Mouse (Mus musculus) ES-CJ7 (cell line): ENCODE data around the gene Pcgf3.

ENCODE experiments used
- DNase-seq: peaks from one replicate; pipeline ENCODE4 v3.0.0; 2011; ENCODE audit warnings: low read depth, low spot score

The Pcgf3 gene

DNA sequence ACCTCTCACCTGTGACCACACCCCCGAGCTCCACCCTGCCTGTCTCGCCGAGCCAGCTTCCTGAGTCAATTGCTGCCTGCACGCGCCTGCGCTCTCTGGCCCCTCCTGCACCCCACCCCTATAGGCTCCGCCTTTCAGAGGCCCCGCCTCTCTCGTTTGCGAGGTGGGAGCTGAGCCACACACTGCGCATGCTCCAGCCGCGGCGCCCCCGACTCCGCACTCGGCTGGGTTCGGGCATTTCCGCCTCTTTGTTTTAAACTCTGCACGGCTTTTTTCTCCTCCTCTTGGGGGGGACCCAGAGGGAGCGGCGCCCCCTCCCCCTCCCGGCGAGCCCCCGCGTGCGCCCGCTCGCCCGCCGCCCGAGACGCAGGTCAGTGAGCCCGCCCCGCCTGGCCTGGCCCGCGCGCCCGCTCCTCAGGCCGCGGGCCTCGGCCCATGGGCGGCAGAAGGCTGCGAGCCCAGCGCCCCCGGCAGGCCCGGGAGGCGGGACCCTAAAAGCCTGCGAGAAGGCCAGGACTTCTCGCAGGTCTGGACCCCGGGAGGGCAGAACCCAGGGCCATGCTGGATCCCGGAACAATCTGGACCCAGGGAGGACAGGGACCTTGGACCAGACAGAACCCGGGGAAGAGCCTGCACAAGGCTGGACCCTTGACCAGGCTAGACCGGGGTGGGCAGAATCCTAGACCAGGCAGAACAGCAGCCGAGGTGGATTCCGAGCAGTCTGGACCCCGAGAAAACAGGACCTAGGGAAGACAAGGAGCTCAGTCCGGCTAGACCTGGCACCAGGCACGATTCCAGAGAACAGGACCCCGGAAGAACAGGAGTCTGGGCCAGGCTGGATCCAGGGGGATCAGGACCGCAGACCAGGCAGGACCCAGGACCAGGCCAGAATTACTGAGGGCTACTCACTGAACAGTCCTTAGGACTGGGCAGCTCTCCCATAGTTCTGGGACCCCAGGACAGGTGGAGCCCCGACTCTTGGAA is at the start of gene Pcgf3:
TSS of gene Pcgf3 (plus strand) at position 151 of the 984 bp plus-strand sequence.
- DNase-seq: peak; percentile 98

- DNase-seq: no peak
Observed at GRCm38 (mm10) chr5:108414711-108415110, 46.3 kb upstream of the Pcgf3 start.

GRCm38 (mm10) chr5:108422741-108423140 is 38.3 kb upstream of the Pcgf3 start:
- no peak for DNase-seq

DNA sequence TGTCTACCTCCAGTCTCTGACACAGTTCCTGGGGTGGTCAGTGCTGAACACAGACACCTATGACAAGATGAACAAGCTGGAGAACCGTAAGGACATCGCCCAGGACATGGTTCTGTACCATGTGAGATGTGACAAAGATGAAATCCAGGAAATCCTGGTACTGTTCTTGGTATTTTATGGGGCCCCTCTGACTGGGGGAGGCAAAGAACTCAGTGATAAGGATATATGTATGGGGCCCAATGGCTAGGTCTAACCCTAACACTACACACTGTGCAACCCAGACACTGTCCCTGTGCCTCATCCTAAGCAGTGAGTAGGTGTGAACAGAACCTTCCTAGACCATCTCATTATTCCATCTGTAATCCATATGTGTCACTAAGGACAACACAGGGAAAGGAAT is 37.6 kb upstream of the Pcgf3 start:
- no peak for DNase-seq

DNA sequence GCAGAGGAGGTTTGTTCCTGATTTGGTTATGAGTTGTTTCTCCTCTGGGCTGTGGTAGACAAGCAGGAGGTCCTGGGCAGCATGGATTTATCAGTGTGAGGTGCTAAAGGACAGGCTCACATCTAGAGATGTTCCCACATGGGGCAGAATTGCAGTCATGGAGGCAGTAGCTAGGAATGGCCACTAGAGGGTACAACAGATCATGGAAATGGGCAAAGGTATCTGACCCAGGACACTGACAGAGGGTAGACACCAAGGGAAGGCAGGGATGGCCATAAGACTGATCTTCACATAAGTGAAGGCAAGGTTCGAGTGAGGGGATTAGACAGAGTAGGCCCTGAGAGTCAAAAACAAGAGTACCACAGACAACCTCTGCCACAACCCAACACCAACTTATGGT is 33.8 kb upstream of the Pcgf3 start:
- peak; percentile 67 for DNase-seq

DNA sequence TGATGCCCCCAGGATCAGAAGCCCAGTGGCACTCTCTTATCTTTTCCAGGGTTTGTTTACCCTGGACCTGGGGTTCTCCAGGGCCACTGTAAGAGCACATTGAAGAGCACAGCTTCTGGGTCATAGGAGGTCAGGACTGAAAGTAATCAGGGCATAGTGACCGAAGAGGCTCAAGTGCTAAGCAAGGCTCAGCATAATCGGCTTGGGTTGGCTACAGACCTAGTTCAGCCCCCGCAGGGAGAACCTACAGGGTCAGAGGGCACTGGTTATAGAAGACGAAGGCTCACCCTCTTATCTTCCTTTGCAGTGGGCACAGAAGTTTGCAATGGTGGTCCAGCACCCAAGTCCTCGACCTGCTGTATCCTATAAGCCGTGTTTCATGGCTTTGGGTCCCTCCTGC is 29.8 kb upstream of the Pcgf3 start:
- DNase-seq: no peak

DNA sequence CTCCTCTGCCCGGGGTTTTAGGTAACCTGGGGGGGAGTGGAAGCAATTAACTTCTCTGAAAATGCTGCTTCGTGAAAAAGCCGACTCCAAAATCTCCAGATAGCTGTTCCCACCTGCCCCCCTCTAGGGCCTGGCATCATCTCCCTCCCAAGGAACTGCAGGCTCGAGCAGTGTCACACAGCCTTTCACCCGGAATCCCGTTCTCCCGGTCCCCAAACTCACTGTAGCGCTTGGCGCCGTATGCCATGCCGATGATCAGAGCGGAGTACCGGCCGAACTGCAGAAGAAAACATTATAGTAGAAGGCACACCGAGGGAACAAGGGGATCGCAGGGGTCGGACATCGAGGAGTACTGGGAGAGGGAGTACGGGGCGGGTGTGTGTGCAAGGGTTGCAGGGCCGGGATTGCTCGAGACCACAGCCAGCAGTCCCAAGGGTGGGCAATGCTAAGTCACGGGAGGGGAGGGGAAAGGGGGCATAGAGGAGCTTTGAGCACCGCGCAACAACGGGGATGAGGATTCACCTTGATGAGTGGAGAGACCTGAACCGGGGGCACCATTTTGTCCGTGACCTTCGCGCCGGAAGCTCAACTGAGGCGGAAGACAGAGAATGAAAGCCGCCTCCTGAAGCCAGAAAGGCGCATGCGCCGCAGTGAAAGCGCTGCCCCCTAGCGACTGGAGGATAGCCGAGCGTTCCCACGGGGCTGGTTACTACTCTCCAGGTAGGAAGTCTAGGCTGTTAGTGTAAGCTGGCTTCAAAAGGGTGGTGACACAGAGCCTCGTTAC is 27.0 kb upstream of the Pcgf3 start, which contains the start of gene Atp5k:
TSS of gene Atp5k (minus strand) at position 645 of the 784 bp plus-strand sequence.
- DNase-seq: peak; percentile 96

DNA sequence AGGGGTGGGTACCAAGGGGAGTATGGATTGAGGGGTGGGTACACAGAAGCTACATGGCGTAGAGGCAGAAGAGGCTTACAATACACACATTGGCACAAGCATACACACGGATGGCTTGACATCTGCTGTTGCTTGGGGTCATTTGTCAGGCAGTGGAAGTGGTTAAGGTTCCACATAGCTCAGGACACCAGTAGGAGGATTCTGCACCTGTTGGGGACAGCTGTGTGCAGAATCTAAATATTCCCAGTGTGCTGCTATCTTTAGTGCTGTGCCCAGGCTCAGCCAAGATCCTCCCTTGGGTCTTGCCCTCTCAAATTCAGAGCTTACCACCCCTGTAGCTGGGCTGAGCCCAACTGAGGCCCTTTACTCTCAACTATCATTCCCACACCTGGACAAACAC is 24.9 kb upstream of the Pcgf3 start:
- DNase-seq: no peak

DNA sequence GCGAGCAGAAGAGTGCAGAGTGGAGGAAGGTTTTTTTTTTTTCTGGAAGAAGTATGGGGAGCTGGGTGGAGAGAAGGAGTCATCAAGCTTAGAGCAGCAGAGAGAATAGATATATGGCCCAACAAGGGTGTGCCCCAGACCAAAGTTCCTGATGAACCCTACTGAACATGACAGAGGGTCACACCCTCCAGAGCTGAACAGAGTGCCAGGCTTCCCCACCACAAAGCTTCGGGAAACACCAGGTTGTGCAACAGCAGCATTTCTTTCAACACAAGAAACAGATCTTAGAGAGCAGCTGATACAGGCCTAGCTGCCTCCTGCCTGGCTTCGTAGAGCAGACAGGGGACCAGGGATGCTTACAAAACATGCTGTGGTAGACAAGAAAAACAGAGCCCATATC is 14.1 kb upstream of the Pcgf3 start:
- DNase-seq: no peak

DNA sequence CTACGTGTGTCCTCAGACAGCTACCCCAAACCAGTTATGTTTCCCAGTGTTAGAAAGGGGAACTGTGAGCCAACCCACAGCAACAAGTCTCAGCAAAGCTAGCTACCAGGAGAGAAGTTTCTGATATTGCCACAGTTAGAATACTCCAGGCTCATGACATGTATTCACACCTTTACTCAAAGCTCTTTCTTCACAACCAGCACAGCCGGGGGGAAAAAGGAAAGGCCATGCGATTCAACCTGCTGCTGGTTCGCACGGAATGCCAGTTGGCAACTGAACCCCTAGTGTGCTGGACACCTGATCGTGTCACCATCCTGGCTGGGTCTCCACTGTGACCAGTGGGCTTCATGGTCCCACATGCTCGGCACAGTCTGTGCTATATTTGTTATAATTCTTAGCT is 13.2 kb upstream of the Pcgf3 start:
- DNase-seq: no peak

DNA sequence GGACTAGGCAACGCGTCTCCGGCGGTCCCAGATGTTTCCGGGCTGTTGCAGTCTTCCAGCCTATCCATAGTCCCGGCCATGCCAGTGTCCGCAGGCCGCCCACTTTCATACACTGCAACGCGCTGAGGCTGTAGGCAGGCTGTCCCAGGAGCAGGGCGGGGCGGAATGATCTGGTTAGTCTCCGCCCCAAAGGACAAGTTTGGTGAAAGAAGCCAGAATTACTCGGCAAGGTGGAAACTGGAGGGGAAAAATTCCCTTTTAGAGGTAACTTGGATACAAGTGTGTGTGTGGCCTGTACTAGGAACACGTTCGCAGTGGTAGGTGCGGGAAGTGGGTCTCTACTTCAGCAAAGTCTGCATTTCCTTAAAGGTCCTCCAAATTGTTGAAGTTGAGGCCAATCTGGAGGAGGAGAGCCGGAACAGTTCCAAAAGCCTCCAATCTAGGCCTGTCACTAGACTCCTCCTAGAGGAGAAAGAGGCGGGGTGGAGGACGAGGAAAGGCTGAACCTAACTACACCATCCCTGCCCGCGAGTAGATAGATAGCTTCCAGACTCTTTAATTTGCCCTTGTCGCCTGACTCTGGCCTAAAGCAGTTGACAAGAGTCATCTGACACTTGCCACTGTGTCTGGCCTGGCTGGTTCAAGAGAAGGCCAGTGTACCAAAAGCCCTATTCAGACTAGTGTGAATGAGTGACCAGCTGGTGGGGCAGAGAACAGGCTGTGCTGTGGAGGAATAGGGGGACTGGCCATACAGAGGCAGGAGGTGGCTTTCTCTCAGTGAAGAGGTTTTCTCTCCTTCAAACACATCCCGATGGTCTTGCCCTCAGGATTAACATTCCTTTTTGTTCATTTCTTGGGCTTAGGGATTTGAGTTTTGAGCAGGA is 12.0 kb upstream of the Pcgf3 start, which contains the start of gene Mfsd7a:
TSS of gene Mfsd7a (minus strand) at position 107 of the 884 bp plus-strand sequence.
- DNase-seq: peak; percentile 45

DNA sequence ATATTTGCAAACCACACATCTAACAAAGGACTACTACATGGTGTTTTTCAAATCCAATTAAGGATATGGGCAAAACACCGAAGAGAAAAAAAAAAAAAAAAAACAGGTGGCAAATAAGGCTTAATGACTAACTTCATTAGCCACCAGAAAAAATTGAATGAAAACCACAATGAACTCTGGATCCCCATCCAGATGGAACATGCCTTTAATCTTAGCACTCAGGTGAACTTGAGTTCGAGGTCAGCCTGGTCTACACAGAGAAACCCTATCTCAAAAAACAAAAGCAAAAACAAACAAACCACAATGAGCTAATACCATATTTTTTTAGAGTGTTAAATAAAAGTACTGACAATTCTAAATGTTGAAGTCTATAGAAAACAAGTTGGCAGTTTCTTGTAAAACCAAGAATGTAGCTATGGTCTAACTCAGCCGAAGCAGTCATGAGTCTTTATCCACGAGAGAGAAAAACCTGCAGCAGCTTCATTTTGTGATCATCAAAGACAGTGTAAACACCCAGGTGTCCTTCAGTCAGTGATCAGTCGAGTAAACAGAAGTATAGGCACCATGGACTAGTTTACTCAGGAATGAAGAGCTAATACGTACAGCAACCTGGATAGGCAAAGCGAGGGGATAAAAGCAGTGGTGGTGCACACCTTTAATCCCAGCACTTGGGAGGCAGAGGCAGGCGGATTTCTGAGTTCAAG is 10.0 kb upstream of the Pcgf3 start:
- DNase-seq: no peak

DNA sequence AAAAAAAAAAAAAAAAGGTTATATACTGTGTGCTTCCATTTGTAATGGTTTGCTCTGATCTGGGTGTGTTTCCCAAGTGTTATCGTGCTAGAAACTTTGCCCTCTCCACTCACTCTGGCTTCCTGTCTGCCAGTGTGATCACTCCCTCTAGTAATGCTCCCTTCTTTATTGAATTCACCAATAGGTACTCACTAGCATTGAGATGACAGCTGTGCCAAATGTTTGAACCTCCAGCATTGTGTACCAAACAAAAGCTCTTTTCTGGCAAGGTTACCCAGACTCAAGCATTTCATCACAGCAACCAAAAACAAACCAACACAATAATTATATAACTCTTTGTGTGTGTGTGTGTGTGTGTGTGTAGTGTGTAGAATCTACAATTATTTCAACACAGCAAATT is 9.4 kb upstream of the Pcgf3 start:
- DNase-seq: no peak

GRCm38 (mm10) chr5:108452422-108452821 is 8.6 kb upstream of the Pcgf3 start:
- no peak for DNase-seq

DNA sequence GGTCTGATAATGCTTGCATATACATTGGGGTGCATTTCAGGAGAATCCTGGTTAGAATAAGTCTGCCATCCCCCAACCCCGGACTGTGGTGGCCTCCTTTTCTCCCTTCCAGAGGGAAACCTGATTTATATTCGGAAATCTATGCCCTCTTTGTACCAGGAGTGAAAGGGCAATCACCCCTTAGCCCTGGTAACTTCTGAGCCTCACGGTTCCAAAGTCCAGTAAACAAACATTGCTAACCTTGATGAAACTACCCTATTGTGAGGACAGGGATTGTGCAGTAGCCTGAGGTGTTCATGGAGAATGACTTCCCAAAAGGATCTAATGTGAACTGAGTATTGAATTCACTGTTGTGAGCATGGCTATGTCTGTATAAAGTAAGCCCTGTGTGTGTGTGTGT is 6.9 kb upstream of the Pcgf3 start:
- DNase-seq: no peak

DNA sequence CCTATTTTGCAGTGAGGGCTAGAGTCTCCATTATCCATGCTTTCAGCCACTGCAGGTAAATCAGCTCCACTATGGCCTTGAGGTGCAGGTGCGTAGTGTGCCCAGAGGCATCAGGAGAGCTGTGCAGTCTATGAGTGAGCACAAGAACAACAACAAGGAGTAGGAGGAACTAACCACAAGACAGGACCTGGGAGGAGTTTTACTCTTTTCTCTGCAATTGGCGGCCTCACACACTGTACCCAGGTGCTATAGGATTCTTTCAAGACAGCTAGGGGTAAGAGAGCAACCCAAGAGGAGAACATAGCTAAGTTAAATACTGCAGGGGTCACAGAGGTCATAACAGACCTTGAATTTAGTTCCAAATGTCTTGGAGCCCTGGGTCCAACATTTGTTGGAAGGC is 2.3 kb upstream of the Pcgf3 start:
- DNase-seq: no peak

- no peak for DNase-seq
Observed at GRCm38 (mm10) chr5:108460461-108460860, 571 bp upstream of the Pcgf3 start.

DNA sequence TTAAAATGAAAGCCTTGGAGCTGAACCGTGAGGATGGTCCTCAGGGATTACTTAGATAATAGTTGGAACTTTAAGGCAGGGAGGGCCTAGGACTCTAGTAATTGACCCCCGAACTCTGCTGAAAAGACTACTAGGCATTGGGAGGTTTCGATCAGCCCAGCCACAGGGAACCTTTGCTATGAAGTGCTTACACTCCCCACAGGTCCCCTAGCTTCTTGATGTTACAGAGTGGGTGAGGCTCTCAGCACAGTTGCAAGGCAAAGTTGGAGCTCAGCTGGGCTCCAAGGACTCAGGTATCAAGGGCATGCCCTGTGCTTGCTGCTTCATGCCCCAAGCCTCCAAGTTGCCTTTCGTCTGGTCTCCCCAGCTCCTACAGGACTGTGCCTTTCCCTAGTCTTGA is 1.4 kb downstream of the Pcgf3 start:
- no peak for DNase-seq

DNA sequence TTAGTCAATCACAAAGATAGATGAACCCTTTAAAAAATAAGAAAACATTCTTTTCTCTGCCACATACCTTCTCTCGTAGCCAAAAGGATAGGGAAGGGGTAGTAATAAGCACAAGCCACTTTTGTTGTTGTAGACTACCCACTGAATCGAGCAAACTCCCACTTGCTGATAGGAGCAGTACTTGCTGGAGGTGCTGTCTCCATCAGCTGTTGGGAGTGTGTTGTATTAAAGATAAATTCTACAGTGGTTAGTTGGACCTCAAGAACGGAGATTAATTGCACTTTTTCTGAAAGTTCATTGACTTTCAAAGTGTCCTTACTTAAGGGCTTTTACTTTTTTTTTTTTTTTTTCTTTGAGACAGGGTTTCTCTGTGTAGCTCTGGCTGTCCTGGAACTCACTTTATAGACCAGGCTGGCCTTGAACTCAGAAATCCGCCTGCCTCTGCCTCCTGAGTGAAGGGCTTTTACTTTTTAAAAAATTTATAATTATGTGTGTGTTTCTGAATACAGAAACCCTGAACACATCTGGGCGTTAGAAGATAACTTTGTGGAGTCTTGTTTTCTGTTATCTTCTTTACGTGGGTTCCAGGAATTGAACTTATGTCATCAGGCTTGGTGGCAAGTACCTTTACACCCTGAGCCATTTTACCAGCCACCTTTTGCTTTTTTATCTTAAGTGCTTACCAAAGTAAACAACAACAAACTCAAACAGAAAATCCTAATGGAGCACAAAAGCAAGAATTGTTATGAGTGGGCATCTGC is 4.3 kb downstream of the Pcgf3 start:
- DNase-seq: no peak

DNA sequence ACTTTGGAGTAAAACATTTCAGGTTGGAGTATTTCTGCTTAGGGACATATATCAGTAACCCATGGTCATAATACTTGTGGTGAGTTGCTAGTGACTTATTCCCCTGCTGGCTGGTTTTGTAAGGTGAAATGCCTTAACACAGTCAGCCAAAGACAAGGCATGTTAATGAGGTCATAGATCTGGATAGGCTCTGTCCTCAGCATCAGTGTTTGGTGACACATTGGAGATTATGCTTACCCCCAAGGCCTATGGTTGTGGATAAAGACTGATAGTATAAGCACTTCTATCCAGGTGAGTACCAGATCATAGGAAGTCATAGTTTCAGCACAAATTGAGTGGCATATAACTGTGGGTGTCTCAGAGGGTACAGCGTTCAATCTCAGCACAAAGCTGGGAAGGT is 5.6 kb downstream of the Pcgf3 start:
- DNase-seq: no peak
